Mouse (Mus musculus): ENCODE data around the gene Acss3.

Gene Acss3

GRCm38 (mm10) chr10:107123529-107124335 is at the start of gene Acss3:
Gene Acss3 (minus strand): TSS chr10:107123668.
- no peak for DNase-seq (ENCODE audit: low read depth)

DNA sequence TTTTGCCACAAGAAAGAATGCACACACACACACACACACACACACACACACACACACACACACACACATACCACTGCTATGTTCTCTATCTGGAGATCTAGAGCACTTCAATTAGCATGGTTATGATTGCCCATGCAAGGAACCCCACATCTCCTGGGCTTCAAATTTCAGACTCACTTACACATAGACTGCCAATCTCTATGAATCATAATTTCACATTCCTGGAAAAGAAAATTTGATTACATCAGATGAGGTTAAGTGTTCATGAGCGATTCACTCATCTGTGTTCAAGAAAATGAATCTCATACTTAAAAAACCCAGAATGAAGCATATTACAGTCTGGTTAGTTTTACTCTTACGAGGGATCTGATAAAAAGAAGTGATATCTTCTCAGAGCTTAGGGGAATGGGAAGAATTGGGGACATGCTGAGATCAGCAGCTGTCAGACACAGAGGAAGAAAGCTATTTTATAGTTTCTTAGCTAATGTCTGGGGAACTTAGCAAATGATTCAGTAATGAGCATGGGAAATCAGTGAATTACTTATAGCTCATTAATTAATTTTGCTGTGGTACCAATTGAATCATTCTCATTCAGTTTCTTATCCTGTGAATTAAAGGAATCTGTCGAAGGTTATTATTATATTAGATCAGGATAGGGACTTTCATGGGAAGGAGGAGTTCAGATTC is 48.7 kb upstream of the Acss3 start:
- DNase-seq (ENCODE audit: low read depth), result no peak

DNA sequence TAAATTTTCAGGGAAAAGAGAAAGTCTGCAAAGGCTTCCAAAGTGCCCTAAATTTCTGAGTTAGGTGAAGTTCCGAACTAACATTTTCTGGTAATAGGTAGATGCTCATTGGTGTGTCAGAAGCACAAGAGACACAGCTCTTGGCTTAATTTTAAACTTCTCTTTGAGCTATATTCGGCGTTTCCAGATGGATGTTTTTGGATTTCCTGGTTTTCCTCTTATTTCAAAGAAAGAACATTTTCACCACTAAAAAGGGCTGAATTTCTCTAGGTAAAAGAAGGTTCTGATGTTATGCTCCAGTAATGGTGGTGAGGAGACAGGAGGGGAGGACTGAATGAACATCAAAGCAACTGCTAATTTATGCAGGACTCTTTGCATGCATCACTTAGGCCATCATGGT is 43.0 kb upstream of the Acss3 start:
- no peak for DNase-seq (ENCODE audit: low read depth)

DNA sequence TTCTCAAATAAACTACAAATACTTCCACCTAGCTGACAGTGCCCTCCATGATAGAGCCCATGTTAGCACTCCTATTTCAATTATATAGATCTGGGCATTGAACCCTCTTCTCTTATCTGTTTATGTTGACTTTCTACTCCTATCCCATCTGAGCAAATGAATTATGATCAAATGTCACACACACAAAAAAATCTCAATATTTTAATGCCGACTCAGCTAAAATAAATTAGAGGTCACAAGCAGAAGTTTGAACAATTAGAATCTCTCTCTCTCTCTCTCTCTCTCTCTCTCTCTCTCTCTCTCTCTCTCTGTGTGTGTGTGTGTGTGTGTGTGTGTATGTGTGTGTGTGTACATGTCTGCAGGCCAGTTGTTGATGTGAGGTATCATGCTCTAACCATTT is 25.3 kb upstream of the Acss3 start:
- DNase-seq (ENCODE audit: low read depth), result no peak

DNA sequence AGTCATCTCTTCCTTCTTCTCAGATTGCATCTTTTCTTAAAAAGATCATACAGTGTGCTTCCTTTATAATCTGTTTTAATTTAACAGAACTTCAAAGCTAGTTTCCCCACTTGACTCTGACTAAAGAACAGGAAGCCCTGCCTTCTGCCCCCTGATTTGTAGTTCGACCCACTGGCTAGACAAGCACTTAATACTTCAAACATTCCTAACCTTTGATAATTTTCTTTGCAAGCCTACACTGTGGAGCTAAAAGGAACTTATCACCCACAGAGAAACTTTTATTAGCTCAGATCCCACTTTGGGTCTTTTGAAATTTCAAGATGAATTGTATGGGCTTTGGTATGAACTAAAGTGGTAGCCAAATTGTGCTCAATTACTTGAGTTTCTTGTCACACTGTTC is 20.5 kb upstream of the Acss3 start:
- DNase-seq (ENCODE audit: low read depth), result no peak

GRCm38 (mm10) chr10:107142910-107143309 is 19.4 kb upstream of the Acss3 start:
- no peak for DNase-seq (ENCODE audit: low read depth)

GRCm38 (mm10) chr10:107122744-107123528 is 532 bp downstream of the Acss3 start:
- DNase-seq (ENCODE audit: low read depth), result no peak

GRCm38 (mm10) chr10:107121301-107121700 is 2.2 kb downstream of the Acss3 start:
- DNase-seq (ENCODE audit: low read depth), result no peak

DNA sequence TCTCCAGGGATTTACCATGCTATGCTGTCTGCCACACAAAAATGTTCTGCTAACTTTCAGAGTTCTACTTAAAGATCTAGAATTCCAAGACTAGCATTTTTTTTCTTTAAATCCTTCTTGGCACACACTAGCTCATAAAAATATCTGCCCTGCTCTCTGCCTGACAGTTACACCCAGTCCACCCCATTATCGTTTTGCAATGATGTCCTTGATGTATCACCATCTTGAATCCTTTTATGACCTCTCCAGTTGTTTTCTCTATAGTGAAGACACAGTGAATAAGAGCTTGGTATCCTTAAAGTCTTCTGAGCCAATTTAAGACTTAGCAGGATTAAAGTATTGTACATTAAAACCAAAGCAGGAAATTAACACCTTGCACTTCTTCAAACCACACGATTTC is 4.3 kb downstream of the Acss3 start:
- no peak for DNase-seq (ENCODE audit: low read depth)

DNA sequence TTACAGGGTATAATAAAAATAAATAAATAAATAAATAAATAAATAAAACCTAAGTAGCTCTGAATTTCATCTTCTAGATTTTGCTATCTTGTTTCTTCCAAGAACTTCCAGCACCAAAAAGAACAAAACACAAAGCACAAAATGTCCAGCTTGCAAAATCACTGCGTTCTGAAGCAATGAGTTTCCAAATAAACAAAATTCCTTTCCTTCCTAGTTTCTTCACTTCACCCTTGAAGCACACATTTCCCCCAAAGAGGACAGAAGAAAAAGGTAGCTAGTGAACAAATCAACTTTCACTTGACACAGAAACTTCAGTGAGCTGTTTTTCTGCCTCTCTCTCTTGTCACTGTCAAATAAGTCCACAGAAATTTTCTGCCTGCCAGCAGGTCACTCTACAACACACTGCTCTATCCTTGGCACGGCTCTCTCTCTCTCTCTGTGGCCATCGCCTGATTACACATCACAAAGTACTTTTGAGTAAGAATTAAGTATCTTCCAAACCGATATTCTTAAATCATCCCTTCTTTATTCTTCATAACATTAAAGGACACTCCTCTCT is 6.7 kb downstream of the Acss3 start:
- DNase-seq (ENCODE audit: low read depth), result no peak

DNA sequence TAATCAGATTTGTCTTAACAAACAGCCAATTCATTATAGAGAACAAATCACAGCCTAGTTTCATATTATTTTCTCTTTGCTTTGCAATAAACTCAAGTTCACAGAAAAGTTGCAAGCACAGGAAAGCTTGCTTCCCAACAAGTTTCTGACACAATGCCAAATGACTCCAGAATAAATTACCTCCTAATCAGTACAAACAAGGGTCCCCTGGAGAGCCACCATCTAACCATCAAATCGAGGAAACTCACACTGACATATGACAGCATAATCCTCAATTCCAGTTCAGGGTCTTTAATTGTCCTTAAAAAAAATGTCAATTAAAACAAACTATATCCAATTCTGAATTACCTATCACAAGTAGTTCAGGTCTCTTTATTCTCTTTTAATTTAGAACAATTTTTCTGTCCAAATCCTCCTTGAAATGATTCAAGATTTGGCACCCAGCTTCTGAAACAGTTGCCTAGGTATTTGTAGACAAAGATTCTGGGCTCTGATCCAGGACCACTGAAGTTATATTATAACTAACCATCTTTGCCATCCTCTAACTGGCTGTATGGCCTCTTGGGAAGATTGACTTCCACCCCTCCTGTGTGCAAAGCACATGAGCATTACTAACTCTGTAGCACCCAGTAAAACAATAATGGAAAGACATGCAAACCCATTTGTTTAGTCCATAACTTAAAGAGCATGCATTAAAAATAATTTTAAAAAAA is 7.4 kb downstream of the Acss3 start:
- no peak for DNase-seq (ENCODE audit: low read depth)

GRCm38 (mm10) chr10:107115121-107115520 is 8.3 kb downstream of the Acss3 start:
- DNase-seq (ENCODE audit: low read depth), result no peak

DNA sequence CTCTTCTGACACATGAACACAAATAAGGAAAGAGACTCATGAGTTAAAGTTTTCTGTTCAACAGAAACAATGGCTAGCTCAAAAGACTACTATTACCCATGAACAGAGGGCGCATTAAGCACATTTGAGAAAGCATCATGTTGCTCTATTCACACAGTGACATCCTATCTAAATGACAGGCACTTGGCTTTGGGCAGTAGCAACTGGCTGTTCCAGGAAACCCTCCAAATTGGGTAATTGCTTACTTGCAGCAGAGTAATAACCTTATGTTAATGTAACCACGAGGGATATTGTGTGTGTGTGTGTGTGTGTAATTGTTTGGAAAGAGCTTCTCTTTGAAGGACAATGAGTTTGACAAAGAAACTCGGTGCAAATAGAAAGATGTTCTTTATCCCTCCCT is 29.0 kb downstream of the Acss3 start:
- no peak for DNase-seq (ENCODE audit: low read depth)

GRCm38 (mm10) chr10:107053846-107054624 is 69.4 kb downstream of the Acss3 start:
- DNase-seq (ENCODE audit: low read depth), result no peak

GRCm38 (mm10) chr10:107050489-107050888 is 73.0 kb downstream of the Acss3 start:
- no peak for DNase-seq (ENCODE audit: low read depth)

DNA sequence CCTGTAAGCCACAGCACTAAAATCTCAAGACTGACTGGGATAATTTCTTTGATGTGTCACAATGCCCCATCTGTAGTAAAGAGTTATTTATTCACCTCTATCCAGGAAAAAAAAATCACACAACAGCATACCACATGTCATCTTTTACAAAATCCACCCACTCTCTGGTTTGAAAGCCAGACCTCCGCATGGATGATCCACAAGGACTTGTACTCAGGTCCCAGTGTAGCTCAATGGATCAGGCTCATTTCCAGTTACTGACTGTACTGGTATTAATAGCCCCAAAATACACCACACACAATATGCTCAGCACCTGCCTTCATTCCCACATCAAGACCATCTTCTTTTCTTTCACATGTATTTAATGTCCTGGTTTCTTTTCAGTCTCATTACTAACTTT is 80.8 kb downstream of the Acss3 start:
- DNase-seq (ENCODE audit: low read depth), result no peak

DNA sequence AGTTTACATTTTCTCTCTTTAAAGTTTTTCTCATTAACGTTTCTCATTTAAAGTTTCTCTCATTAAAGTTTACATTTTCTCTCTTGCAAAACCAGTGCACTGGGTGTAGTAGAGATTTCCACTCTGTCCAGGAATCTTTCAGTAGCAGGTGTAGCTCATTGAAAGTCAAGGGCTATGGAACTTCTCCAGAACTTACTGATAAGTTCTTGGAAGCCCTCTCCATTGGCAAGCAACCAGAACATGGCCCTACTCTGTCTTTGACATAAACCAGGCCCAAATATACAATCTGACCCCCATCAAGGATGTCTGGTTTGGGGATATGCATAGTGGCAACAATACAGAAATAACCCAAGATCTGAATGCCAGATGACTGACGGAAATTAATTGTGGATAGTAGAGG is 82.6 kb downstream of the Acss3 start:
- no peak for DNase-seq (ENCODE audit: low read depth)

GRCm38 (mm10) chr10:107040378-107040777 is 83.1 kb downstream of the Acss3 start:
- no peak for DNase-seq (ENCODE audit: low read depth)

GRCm38 (mm10) chr10:107039211-107039610 is 84.3 kb downstream of the Acss3 start:
- no peak for DNase-seq (ENCODE audit: low read depth)

DNA sequence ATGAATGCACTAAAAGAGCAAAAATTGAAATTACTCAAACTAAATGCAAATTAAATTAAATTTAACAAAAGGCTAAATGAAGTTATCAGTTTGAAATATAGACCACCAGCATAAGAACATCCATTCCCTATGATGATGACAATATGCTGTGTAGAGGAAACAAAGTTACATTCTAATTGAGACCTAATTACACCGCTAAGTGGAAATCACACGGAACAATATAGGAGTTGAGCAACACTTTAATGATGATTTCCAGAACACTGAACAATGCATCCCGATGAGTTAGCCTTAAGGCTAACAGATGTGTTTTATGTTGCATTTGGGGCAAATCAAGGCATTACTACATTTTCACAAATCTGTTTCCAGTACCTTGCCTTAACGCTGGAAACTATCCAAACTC is 99.2 kb downstream of the Acss3 start:
- DNase-seq (ENCODE audit: low read depth), result no peak

- DNase-seq (ENCODE audit: low read depth), result no peak
Measured at GRCm38 (mm10) chr10:107021118-107021517, 102.3 kb downstream of the Acss3 start.
